In the genomic region with DNA sequence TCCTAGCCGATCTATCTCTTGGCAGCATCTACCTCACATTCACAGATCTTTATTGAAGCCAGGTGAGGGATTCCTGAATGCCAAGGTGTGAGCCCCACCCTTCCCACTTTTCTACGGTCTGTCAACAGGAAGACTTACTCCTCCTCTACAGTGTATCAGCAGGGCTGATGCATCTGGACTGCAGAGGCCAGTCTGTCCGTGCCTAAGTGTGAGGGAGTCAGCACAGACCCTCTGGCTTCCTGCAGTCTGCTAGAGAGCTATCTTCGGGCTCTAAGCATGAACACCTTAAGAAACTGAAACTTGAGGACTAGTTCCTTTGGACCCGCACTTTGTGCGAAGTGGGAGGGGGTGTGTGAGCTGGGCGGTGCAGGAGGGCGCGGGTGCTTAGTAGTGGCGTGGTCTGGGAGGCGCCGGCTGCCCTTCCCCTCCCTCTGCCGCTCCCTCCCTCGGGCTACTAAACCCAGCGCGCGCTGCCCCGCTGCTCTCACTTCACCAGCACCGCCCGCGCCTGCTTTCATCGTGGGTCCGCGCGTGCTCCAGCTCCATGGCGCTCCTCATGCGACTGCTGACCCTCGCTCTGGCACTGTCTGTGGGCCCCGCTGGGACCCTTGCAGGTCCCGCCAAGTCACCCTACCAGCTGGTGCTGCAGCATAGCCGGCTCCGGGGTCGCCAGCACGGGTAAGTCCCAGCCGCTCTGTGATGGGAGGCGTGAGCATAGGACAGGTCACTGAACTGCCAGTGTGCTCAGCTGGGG, we compare ENCODE assay signal across 8 mouse cellular contexts. TPM values are rescaled to one million over a fixed set of nuclear protein-coding genes. Genes with fewer than 3 reads are reported as not detected.
DNase-seq lines count a peak whose midpoint lies in the region; ATAC-seq and TF ChIP-seq lines count a peak whose summit lies in the region.

A gene (plus strand): TSS at position 421 of the 754 bp plus-strand sequence.

- WGBS in cerebellum, adult 2 months = 4% methylated on average over 36 of the region's 36 CpGs
- WGBS in forebrain, embryonic 15.5 days = 4% methylated on average over 36 of the region's 36 CpGs
- WGBS in limb, embryonic 12.5 days = 2% methylated on average over 36 of the region's 36 CpGs
- 3% methylated on average over 32 of the region's 36 CpGs for WGBS in midbrain, embryonic 10.5 days
- WGBS in stomach, embryonic 14.5 days = 2% methylated on average over 36 of the region's 36 CpGs

- ATAC-seq in forebrain, embryonic 15.5 days (replicated peaks) = peak; percentile 40; the same call in 1 of the 2 replicates
- peak; percentile 69 for ATAC-seq in limb, embryonic 12.5 days (ENCODE audit: insufficient number of reproducible peaks, insufficient read depth, low FRiP score, low TSS enrichment, low read depth)
- ATAC-seq in stomach, embryonic 14.5 days (ENCODE audit: insufficient number of reproducible peaks, insufficient read depth, low FRiP score, low read depth) = peak; percentile 80

- peak within 1 kb of the TSS; percentile 77 for H3K4me2 ChIP-seq in forebrain, embryonic 15.5 days (replicated peaks)
- H3K4me2 ChIP-seq in limb, embryonic 12.5 days = peak within 1 kb of the TSS; percentile 96
- peak within 1 kb of the TSS; percentile 82 for H3K4me2 ChIP-seq in stomach, embryonic 14.5 days (replicated peaks; ENCODE audit: low read depth, low read length)

- H3K9me3 ChIP-seq in forebrain, embryonic 15.5 days = no peaks in the 10 kb centered on the region
- H3K9me3 ChIP-seq in limb, embryonic 12.5 days = no peaks in the 10 kb centered on the region
- H3K9me3 ChIP-seq in midbrain, embryonic 10.5 days (replicated peaks) = no peaks in the 10 kb centered on the region
- H3K9me3 ChIP-seq in stomach, embryonic 14.5 days (ENCODE audit: control insufficient read depth, low read depth, low read length) = no peaks in the 10 kb centered on the region

- no peak for TF ChIP-seq POLR2A in cerebellum, adult 2 months (IDR thresholded peaks at IDR 0.05; ENCODE audit: borderline replicate concordance, insufficient read depth, low read length)

- TF ChIP-seq CTCF in cerebellum, adult 2 months (IDR thresholded peaks at IDR 0.05; ENCODE audit: borderline replicate concordance, insufficient read depth, low read depth, low read length) = no peak

- peak within 1 kb of the TSS; percentile 39 for H3K9ac ChIP-seq in forebrain, embryonic 15.5 days (replicated peaks)
- H3K9ac ChIP-seq in limb, embryonic 12.5 days (replicated peaks) = peak within 1 kb of the TSS; percentile 86
- peak within 1 kb of the TSS; percentile 60 for H3K9ac ChIP-seq in stomach, embryonic 14.5 days (replicated peaks; ENCODE audit: low read depth, low read length)

- DNase-seq in cerebellum, adult 2 months = peak; percentile 27 to 38
- no peak for DNase-seq in cerebellum, adult 9-11 months
- DNase-seq in adrenal gland, postnatal 25 days = peak; percentile 67
- DNase-seq in heart, postnatal 4 days = peak; percentile 58
- peak; percentile 64 for DNase-seq in midbrain, embryonic 10.5 days (ENCODE audit: low spot score)

- no peak within 1 kb of the TSS for H3K27ac ChIP-seq in cerebellum, adult 2 months (ENCODE audit: insufficient read depth, low read length)
- H3K27ac ChIP-seq in forebrain, embryonic 15.5 days (replicated peaks) = no peak within 1 kb of the TSS
- peak within 1 kb of the TSS; percentile 92 for H3K27ac ChIP-seq in limb, embryonic 12.5 days
- H3K27ac ChIP-seq in midbrain, embryonic 10.5 days (replicated peaks) = peak within 1 kb of the TSS; percentile 80
- H3K27ac ChIP-seq in stomach, embryonic 14.5 days (ENCODE audit: low read length) = peak within 1 kb of the TSS; percentile 61

- no peaks in the 10 kb centered on the region; the same call in 1 of the 2 replicates for H3K27me3 ChIP-seq in cerebellum, adult 2 months (ENCODE audit: control insufficient read depth, insufficient read depth, low read length)
- H3K27me3 ChIP-seq in forebrain, embryonic 15.5 days = peaks cover 21% of the 10 kb centered on the region; the same call in 1 of the 2 replicates
- no peaks in the 10 kb centered on the region for H3K27me3 ChIP-seq in limb, embryonic 12.5 days
- peaks cover 65% of the 10 kb centered on the region for H3K27me3 ChIP-seq in midbrain, embryonic 10.5 days (ENCODE audit: low read depth, poor library complexity, severe bottlenecking)
- H3K27me3 ChIP-seq in stomach, embryonic 14.5 days (ENCODE audit: control insufficient read depth, insufficient read depth, low read length) = no peaks in the 10 kb centered on the region

- H3K4me3 ChIP-seq in cerebellum, adult 2 months (replicated peaks; ENCODE audit: insufficient read depth, low read depth, low read length) = peak within 1 kb of the TSS; percentile 23
- peak within 1 kb of the TSS; percentile 39 for H3K4me3 ChIP-seq in forebrain, embryonic 15.5 days
- H3K4me3 ChIP-seq in limb, embryonic 12.5 days (replicated peaks) = peak within 1 kb of the TSS; percentile 63
- peak within 1 kb of the TSS; percentile 67 for H3K4me3 ChIP-seq in midbrain, embryonic 10.5 days
- H3K4me3 ChIP-seq in stomach, embryonic 14.5 days (ENCODE audit: low read depth, low read length) = peak within 1 kb of the TSS; percentile 57

- H3K36me3 ChIP-seq in forebrain, embryonic 15.5 days = no peaks in the 10 kb centered on the region
- peaks cover 6% of the 10 kb centered on the region for H3K36me3 ChIP-seq in limb, embryonic 12.5 days
- H3K36me3 ChIP-seq in midbrain, embryonic 10.5 days = no peaks in the 10 kb centered on the region
- peaks cover under 1% of the 10 kb centered on the region; the same call in 1 of the 2 replicates for H3K36me3 ChIP-seq in stomach, embryonic 14.5 days (ENCODE audit: control insufficient read depth, insufficient read depth, low read length)

- H3K4me1 ChIP-seq in cerebellum, adult 2 months (ENCODE audit: control insufficient read depth, insufficient read depth, low read length) = peaks cover 11% of the 10 kb centered on the region; the same call in 1 of the 2 replicates
- H3K4me1 ChIP-seq in forebrain, embryonic 15.5 days = peaks cover 29% of the 10 kb centered on the region
- H3K4me1 ChIP-seq in limb, embryonic 12.5 days (replicated peaks) = peaks cover 87% of the 10 kb centered on the region
- peaks cover 39% of the 10 kb centered on the region for H3K4me1 ChIP-seq in midbrain, embryonic 10.5 days
- H3K4me1 ChIP-seq in stomach, embryonic 14.5 days (ENCODE audit: control insufficient read depth, insufficient read depth, low read length) = peaks cover 47% of the 10 kb centered on the region

RNA-seq across cellular contexts. Expression of the gene that starts here (rescaled TPM):
- 4.9 and 5.1 TPM in 2 replicates for polyA plus RNA-seq in cerebellum, adult 2 months (2012; rRNA removed)
- 26.5 and 32.9 TPM in 2 replicates for total RNA-seq in adrenal gland, postnatal 25 days (2021)
- polyA plus RNA-seq in forebrain, embryonic 15.5 days (2015; fragmentation: Nextera tagmentation; extraction: Ambion mirVana) = 3.6 and 3.9 TPM in 2 replicates
- total RNA-seq in heart, postnatal 4 days (2021) = 10 to 100 TPM; 20.0 to 24.1 TPM
- 111 and 113 TPM in 2 replicates for polyA plus RNA-seq in limb, embryonic 12.5 days (2016; fragmentation: Nextera tagmentation; extraction: Ambion mirVana)
- 23.2 and 29.8 TPM in 2 replicates for polyA plus RNA-seq in midbrain, embryonic 10.5 days (2016; fragmentation: Nextera tagmentation; extraction: Ambion mirVana)
- 123 and 134 TPM in 2 replicates for polyA plus RNA-seq in stomach, embryonic 14.5 days (2014; fragmentation: Nextera tagmentation; extraction: Ambion mirVana)

Comparison
In these comparisons a context has a peak if more than half of its experiments do, and no peak if none do; other contexts are left out.
1. H3K27ac ChIP-seq: peak in limb, embryonic 12.5 days (single experiment), midbrain, embryonic 10.5 days (single experiment) and stomach, embryonic 14.5 days (single experiment); none in cerebellum, adult 2 months (single experiment) and forebrain, embryonic 15.5 days (single experiment).
2. Peak in every context shown above with its lines, with median percentiles within 50 percentile points of each other: H3K4me3 ChIP-seq, ATAC-seq, H3K4me2 ChIP-seq and H3K9ac ChIP-seq.